Mouse (Mus musculus): ENCODE data around the gene Cntn6.

The Cntn6 gene

GRCm38 (mm10) chr6:104758125-104758524 lies 265.5 kb downstream of the Cntn6 start:
- DNase-seq (ENCODE audit: low read depth, low spot score): no peak

- DNase-seq (ENCODE audit: low read depth, low spot score): no peak
These were observed 268.6 kb downstream of the Cntn6 start for GRCm38 (mm10) chr6:104761226-104761625.

DNA sequence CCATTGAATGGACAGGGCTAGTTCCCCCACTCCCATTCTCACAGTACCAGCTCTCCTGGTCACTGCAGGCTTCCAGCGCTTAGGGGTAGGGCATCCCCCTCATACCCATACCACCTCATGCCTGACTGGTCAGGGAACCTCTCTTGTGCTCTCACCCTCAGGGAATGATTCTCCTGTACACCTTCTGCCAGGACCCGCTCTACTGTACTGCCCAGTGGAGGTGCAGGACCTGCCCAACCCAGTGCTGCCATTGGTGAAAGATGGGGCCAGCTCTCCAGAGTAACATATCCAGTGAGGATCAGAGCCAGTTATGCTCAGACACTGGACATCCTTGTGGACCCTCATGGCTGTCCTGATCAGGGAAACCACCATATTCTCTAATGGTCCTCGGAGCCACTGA lies 291.3 kb downstream of the Cntn6 start:
- DNase-seq (ENCODE audit: low read depth, low spot score): no peak

DNA sequence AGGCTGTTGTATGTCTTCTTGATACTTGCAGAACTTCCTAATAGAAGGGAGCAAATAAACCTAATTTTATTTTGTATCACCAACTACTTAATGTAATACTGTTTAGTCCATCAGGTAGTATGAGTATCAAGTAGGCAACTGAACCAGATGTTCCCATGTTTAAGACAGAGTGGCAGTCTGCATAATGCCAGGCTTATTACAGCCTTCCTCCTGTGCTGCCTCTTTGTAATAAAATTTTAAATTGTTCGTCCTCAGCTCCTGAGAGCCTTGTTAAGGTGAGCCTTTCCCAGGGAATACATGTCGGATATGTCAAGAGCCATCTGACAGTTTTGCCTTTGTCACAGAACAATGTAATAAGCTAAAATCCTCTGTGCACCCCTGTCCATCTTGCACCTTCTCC lies 294.9 kb downstream of the Cntn6 start:
- DNase-seq (ENCODE audit: low read depth, low spot score): no peak

DNA sequence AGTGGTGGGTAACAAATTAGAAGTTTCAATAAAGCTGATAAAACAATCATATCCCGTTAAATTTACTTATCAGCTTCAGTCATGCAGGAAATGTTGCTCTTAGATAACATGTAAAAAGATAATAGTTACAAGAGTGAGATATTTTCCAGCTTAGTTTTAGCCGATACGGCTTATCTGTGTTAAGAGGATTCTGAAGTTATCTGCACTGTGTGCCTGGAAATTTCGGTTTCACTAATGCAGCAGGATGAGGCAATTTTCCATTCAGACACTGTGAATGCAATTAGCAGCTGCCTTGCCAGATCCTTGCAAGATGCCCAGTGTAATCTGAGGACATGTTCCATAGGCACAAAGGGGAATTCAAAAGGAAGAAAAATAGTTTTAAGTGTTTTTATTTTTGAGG lies 315.9 kb downstream of the Cntn6 start:
- no peak for DNase-seq (ENCODE audit: low read depth, low spot score)

DNA sequence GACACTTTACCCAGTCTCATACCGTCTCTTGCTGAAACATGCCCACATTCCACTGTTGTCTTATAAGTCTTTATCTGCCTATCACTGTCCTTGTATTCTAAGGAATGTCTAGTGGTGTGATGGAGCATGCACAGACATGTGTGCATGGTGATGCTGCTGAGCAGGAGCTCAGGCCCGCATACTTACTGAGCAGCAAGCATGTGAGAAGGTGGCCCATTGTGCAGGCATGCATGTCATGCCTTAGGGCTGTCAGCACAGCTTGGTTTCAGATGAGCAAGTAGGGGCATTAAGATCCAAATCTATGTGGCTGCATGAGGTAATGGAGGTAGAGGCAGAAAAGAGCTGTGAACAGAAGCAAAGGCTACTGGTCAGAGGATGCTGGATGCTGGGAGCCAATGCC lies 323.0 kb downstream of the Cntn6 start:
- no peak for DNase-seq (ENCODE audit: low read depth, low spot score)

DNA sequence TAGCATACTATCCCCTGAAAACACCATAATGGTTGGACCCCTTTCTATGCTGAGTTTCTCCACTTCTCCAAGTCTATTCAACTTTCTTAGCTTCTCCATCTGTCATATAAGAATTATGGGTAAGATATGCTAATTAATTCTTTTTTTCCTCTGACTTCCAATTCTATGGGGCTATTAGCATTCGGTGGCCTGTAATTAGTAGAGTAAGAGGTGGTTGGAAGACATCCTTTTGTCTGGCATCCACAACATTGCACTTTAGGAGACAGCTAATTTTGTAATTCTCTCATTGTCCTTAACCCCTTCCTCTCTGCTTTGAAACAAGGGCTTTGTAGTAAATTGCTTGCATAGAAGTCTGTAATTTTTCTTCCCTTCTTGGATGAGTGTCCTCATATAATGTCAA lies 387.1 kb downstream of the Cntn6 start:
- DNase-seq (ENCODE audit: low read depth, low spot score): no peak

DNA sequence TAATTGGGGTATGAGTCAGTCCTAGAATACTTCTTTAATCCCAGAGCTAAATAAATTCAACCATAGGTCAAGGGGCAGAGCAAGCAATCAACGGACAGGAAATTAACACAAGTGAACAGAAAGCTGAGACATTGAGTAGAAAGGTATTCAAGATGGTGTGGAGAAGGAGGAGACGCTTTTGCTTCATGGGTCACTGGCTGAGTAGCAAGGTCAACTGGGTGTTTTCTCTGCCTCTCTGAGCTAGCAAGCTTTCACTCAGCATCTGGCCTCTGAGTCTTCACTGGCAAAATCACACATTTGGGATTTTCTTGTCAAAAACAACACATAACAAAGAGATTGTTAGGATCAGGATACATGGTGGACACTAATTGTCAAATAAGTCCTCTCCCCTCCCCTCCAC lies 391.4 kb downstream of the Cntn6 start:
- DNase-seq (ENCODE audit: low read depth, low spot score): no peak

DNA sequence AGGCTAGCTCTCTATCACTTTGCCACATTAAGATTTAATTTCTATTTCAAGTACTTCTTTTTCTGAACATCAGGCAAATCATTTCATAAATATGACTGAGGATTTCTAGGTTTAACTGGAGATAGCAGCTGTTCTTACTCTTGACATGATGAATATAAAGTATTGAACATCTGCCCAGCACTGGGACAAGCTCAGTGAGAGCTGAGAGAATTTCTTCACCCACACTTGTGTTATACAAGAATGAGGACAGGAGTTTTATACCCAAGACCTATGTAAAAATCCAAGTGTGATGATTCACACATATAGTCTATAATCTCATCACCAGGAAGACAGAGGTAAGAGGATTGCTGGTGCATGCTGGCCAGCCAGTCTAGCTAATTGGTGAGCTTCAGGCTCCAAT lies 393.2 kb downstream of the Cntn6 start:
- no peak for DNase-seq (ENCODE audit: low read depth, low spot score)

GRCm38 (mm10) chr6:104891071-104891470 lies 398.5 kb downstream of the Cntn6 start:
- no peak for DNase-seq (ENCODE audit: low read depth, low spot score)
